Mouse (Mus musculus) lung, embryonic 16.5 days (tissue): ENCODE data around the gene Scai. TPM values are rescaled to one million over a fixed set of nuclear protein-coding genes. Genes with fewer than 3 reads are reported as not detected.
"Not testable (repeated sequence)": the region's sequence is repeated elsewhere in the genome, so short reads cannot be mapped to it uniquely, and the experiment has no call there.

Experiments used
- ATAC-seq: fragments of 200-750 bp; cut with Nextera tagmentation; 2 replicates; pipeline ENCODE4 v1.8.0; 2017; ENCODE audit warnings: low read depth, mild to moderate bottlenecking, moderate library complexity
- H3K27ac ChIP-seq: fragments of 300-500 bp; sonication (generic); 2 replicates; pipeline ENCODE4 v1.5.1; 2014; ENCODE audit warnings: mild to moderate bottlenecking, control low read depth, low read length
- H3K27me3 ChIP-seq: fragments of 300-500 bp; sonication (generic); 2 replicates; pipeline ENCODE4 v1.6.1; 2014; ENCODE audit warnings: low read depth, low read length, mixed read lengths; ENCODE audit not compliant: control insufficient read depth, insufficient read depth
- H3K36me3 ChIP-seq: fragments of 300-500 bp; sonication (generic); 2 replicates; pipeline ENCODE4 v1.6.1; 2014; ENCODE audit warnings: low read length; ENCODE audit not compliant: control insufficient read depth, insufficient read depth
- H3K4me1 ChIP-seq: fragments of 300-500 bp; sonication (generic); replicated peaks from 2 replicates; pipeline ENCODE4 v1.6.1; 2014; ENCODE audit warnings: low read length, mixed read lengths; ENCODE audit not compliant: control insufficient read depth, insufficient read depth
- H3K4me2 ChIP-seq: fragments of 300-500 bp; sonication (generic); 2 replicates; pipeline ENCODE4 v1.6.1; 2014; ENCODE audit warnings: low read depth, low read length, control low read depth
- H3K4me3 ChIP-seq: fragments of 300-500 bp; sonication (generic); 2 replicates; pipeline ENCODE4 v1.5.1; 2014; ENCODE audit warnings: mild to moderate bottlenecking, low read length, control low read depth
- H3K9ac ChIP-seq: fragments of 300-500 bp; sonication (generic); 2 replicates; pipeline ENCODE4 v1.6.1; 2014; ENCODE audit warnings: low read length, control low read depth
- H3K9me3 ChIP-seq: fragments of 300-500 bp; sonication (generic); 2 replicates; pipeline ENCODE4 v1.6.1; 2016; ENCODE audit warnings: low read length; ENCODE audit not compliant: control insufficient read depth
- WGBS: fragments of 180-500 bp; shearing (Covaris S2); extraction: QIAGEN DNeasy Blood & Tissue Kit; methylation state at CpG from one replicate; pipeline ENCODE4 v1.1.7; 2014; 5-methylcytosine and 5-hydroxymethylcytosine counted together
- polyA plus RNA-seq: library from polyadenylated mRNA; unstranded; fragments of >200 nt; fragmentation: Nextera tagmentation; extraction: Ambion mirVana; gene quantifications from 2 replicates; pipeline ENCODE4 v1.2.1, GENCODE M21; 2015

Scai gene
- 8.3 and 9.0 TPM in 2 replicates for polyA plus RNA-seq

GRCm38 (mm10) chr2:39190561-39191056 lies at the start of gene Scai:
Gene Scai (minus strand): TSS chr2:39190734.
- peak; percentile 100 for ATAC-seq
- no peaks in the 10 kb centered on the region for H3K36me3 ChIP-seq
- H3K27me3 ChIP-seq, result no peaks in the 10 kb centered on the region
- peak within 1 kb of the TSS; percentile 95 for H3K27ac ChIP-seq
- peak within 1 kb of the TSS; percentile 96 for H3K4me3 ChIP-seq
- H3K4me2 ChIP-seq, result peak within 1 kb of the TSS; percentile 79
- no peaks in the 10 kb centered on the region for H3K9me3 ChIP-seq
- H3K4me1 ChIP-seq, result no peaks in the 10 kb centered on the region; the same call in 1 of the 2 replicates
- WGBS, result 0% methylated on average over 38 of the region's 41 CpGs
- H3K9ac ChIP-seq, result peak within 1 kb of the TSS; percentile 89

DNA sequence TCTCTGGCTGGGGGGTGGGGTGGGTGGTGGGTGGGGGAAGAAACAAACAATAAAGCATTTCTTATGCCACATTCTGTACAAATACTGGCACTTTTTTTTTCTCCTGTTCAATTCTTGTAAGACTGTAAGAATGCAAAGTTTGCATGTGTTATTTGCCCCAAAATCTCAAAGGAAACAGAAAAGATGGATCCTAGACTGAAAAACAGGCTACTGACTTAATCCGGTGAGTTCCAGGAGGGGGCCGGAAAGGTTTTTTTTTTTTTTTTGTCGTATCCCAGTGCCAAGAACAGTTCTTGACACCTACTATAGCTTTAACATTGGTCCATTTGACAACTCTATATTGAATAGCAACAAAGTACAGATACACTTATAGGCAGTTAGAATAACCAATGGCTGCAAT lies 36.2 kb upstream of the Scai start:
- WGBS, result 22% methylated on average over 3 of the region's 3 CpGs

DNA sequence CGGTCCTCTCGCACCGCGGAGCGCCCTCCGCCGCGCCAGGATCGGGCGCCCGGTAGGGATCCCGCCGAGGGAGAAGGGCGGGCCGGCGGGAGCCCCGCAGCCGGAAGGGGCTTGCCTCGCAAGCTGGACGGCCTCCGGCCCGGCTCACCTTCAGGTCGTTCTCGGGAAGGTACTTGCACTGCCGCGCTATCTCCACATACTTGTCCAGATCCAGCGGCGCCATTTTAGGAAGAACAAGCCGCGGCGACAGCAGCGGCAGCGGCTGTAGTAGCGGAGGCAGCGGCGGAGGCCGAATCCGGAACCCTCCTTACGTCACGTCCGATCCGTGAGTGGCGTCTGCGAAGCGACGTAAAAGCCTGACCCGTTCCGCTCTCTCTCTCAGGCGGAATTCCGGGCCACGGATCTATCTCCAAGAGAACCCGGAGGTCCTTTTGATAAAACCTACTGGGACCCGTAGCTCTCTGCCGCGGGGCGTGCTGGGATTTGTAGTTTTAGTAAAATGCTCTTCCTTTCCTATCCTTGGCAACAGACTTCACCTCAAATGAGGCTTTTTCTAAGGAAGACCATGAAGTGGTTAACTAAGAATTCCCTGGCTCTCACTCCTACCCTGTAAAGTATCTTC lies 35.6 kb upstream of the Scai start, which contains the start of gene Ppp6c:
TSS of gene Ppp6c (minus strand) at position 433 of the 622 bp plus-strand sequence.
- H3K27ac ChIP-seq, result peak within 1 kb of the TSS; percentile 91
- peak; percentile 99 for ATAC-seq
- peaks cover 12% of the 10 kb centered on the region for H3K4me1 ChIP-seq
- no peaks in the 10 kb centered on the region for H3K36me3 ChIP-seq
- under 1% methylated on average over 48 of the region's 56 CpGs for WGBS
- H3K4me2 ChIP-seq, result peak within 1 kb of the TSS; percentile 59
- H3K9ac ChIP-seq, result peak within 1 kb of the TSS; percentile 89
- H3K9me3 ChIP-seq, result no peaks in the 10 kb centered on the region
- H3K27me3 ChIP-seq, result no peaks in the 10 kb centered on the region
- peak within 1 kb of the TSS; percentile 80 for H3K4me3 ChIP-seq

More for the DNA sequence above, 36.2 kb upstream of the Scai start:
- peaks cover 12% of the 10 kb centered on the region for H3K4me1 ChIP-seq
- H3K36me3 ChIP-seq, result no peaks in the 10 kb centered on the region
- peak overlapping the region; percentile 57 for H3K9ac ChIP-seq
- H3K27ac ChIP-seq, result peak overlapping the region; percentile 31; the same call in 1 of the 2 replicates
- H3K4me2 ChIP-seq, result peak overlapping the region; percentile 57
- no peaks in the 10 kb centered on the region for H3K27me3 ChIP-seq
- H3K9me3 ChIP-seq, result no peaks in the 10 kb centered on the region
- peak overlapping the region; percentile 80 for H3K4me3 ChIP-seq
- no peak for ATAC-seq

DNA sequence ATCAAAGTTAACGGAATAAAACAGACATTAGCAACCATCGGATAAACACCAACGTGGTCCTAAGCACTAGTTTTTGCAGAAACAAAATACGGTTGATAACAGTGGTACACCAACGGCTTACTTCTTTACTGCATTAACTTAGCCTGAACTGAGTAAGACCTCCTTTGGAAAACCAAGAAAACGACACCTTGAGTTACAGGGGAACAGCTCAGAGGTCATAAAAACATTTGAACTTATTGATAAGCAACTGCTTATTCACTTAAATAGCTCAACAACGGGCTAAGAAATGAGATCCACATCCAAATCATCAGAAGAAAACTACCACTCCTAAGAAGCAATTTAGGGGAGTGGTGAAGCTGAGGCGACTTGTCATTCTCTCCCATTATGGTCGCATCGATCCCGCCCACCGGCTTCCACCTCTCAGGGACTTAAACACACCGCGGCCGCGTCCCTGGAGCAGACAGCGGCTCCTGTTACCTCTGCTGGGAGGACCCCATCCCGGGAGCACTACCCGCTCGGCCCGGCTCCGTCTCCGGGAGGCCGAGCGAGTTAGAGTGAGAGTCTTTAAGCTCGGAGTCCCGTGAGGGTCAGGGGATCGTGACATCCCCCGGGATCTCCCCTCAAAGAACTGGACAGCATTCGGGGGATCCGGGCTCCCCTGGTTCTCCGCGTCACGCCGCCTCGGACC lies 34.9 kb upstream of the Scai start:
- Histone ChIP-seq H3K27ac (peak overlapping the region; percentile 91), H3K9ac (peak overlapping the region; percentile 89), H3K4me1 (peaks cover 12% of the 10 kb centered on the region), H3K4me2 (peak overlapping the region; percentile 59), H3K4me3 (peak overlapping the region; percentile 80)
- H3K27me3 ChIP-seq, H3K36me3 ChIP-seq, H3K9me3 ChIP-seq: not testable (repeated sequence)
- peak; percentile 48; the same call in 1 of the 2 replicates for ATAC-seq
- 4% methylated on average over 24 of the region's 36 CpGs for WGBS

DNA sequence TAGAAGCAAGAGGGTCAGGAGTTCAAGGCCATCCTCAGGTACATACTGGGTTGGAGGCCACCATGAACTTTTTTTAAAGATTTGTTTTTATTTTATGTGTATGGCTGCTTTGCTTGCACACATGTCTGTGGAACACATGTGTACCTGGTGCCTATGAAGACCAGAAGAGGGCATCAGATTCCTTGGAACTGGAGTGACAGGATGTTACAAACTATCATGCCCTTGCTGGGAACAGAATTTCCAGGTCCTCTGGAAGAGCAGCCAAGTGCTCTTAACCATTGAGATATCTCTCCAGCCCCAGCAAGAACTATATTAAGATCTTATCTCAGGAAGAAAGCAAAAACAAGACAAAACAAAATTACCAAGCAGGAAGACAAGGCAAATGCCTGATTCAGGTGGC lies 34.1 kb upstream of the Scai start:
- Histone ChIP-seq H3K4me2 (peak overlapping the region; percentile 59), H3K9ac (no peak overlapping the region), H3K9me3 (no peaks in the 10 kb centered on the region), H3K27ac (no peak overlapping the region), H3K4me1 (peaks cover 12% of the 10 kb centered on the region), H3K36me3 (no peaks in the 10 kb centered on the region), H3K4me3 (peak overlapping the region; percentile 25), H3K27me3 (no peaks in the 10 kb centered on the region)
- no peak for ATAC-seq

DNA sequence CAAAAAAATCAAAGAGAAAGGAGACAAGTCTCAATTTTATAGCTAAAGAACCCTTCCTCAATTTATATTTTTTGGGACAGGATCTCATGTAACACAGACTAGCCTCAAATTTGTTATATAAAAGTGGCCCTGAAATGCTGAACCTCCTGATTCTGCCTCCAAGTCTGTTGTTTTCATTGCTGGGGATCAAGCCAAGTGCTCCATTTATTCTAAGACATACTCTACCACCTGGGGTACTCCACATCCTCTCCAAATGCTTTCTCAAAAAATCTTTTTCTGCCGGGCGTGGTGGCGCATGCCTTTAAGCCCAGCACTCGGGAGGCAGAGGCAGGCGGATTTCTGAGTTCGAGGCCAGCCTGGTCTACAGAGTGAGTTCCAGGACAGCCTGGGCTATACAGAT lies 29.5 kb upstream of the Scai start:
- 93% methylated on average over 6 of the region's 6 CpGs for WGBS
- H3K27me3 ChIP-seq, result no peaks in the 10 kb centered on the region
- no peak overlapping the region for H3K4me2 ChIP-seq
- ATAC-seq, result no peak
- no peak overlapping the region for H3K9ac ChIP-seq
- H3K27ac ChIP-seq, result no peak overlapping the region
- peaks cover 10% of the 10 kb centered on the region for H3K4me1 ChIP-seq
- H3K9me3 ChIP-seq, result no peaks in the 10 kb centered on the region
- no peaks in the 10 kb centered on the region for H3K36me3 ChIP-seq
- H3K4me3 ChIP-seq, result no peak overlapping the region

DNA sequence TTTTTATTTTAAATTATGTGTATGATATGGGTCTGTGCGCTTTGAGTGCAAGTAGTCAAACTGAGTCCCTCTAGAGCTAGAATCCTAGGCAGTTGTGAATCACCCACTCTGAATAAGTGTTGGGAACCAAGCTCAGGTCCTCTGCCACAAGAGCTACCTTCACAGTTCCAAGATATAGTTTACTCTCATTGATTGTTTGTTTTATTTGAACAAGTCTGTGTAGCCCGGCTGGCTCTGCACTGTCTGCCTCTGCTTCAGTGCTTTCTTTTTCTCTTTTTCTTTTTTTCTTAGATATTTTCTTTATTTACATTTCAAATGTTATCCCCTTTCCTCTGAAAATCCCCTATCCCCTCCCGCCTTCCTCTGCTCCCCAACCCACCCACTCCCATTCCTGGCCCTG lies 28.5 kb upstream of the Scai start:
- Histone ChIP-seq H3K9ac (no peak overlapping the region), H3K4me1 (peaks cover 5% of the 10 kb centered on the region), H3K27me3 (no peaks in the 10 kb centered on the region), H3K9me3 (no peaks in the 10 kb centered on the region), H3K27ac (no peak overlapping the region), H3K4me2 (no peak overlapping the region), H3K36me3 (no peaks in the 10 kb centered on the region), H3K4me3 (no peak overlapping the region)
- WGBS, result 81% methylated on average over 3 of the region's 3 CpGs
- no peak for ATAC-seq

DNA sequence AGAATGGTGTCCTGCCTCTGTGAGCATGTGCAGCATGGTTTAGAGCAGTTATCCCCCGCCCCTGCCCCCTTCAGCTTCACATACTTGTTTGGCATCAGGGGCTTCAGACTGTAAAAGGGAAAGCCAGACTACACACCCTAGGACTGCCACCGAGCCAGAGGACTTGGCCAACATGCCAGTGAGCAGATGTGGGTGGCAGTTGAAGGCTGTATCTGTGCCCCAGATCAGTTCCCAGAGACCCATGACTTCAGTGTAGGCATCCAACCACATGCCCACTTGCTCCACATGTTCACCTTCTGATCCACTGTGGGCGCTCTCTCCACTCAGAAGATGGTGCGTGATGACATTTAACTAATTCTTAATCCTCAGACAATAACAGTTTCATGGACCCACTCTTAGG lies 26.6 kb upstream of the Scai start:
- no peaks in the 10 kb centered on the region for H3K36me3 ChIP-seq
- H3K4me3 ChIP-seq, result no peak overlapping the region
- H3K27me3 ChIP-seq, result no peaks in the 10 kb centered on the region
- no peaks in the 10 kb centered on the region for H3K4me1 ChIP-seq
- no peak overlapping the region for H3K4me2 ChIP-seq
- H3K9ac ChIP-seq, result no peak overlapping the region
- no peak for ATAC-seq
- WGBS, result 94% methylated on average over 4 of the region's 4 CpGs
- H3K9me3 ChIP-seq, result no peaks in the 10 kb centered on the region
- no peak overlapping the region for H3K27ac ChIP-seq

GRCm38 (mm10) chr2:39210738-39211137 lies 20.2 kb upstream of the Scai start:
- WGBS, result 86% methylated on average over 4 of the region's 4 CpGs
- Histone ChIP-seq H3K4me2 (no peak overlapping the region), H3K9me3 (no peaks in the 10 kb centered on the region), H3K27ac (no peak overlapping the region), H3K36me3 (0 out of 2 replicates have a peak, but pooled peaks cover 3% of the 10 kb centered on the region), H3K27me3 (no peaks in the 10 kb centered on the region), H3K4me3 (no peak overlapping the region), H3K4me1 (no peaks in the 10 kb centered on the region), H3K9ac (no peak overlapping the region)
- no peak for ATAC-seq
